Mouse (Mus musculus) spleen, adult 2 months (tissue): Measurements from ENCODE around the gene Ermap.

Source experiments
- CTCF ChIP-seq: fragments of 200-500 bp; IDR thresholded peaks from 2 replicates; pipeline ENCODE4 v1.5.1; 2011; ENCODE audit warnings: mild to moderate bottlenecking, inconsistent platforms; ENCODE audit not compliant: insufficient read depth, insufficient read length, insufficient replicate concordance; ENCODE audit errors: extremely low read depth
- POLR2A ChIP-seq: fragments of 200-500 bp; IDR thresholded peaks from 2 replicates; pipeline ENCODE4 v1.6.1; 2011; ENCODE audit warnings: low read depth, low read length, inconsistent platforms

DNA sequence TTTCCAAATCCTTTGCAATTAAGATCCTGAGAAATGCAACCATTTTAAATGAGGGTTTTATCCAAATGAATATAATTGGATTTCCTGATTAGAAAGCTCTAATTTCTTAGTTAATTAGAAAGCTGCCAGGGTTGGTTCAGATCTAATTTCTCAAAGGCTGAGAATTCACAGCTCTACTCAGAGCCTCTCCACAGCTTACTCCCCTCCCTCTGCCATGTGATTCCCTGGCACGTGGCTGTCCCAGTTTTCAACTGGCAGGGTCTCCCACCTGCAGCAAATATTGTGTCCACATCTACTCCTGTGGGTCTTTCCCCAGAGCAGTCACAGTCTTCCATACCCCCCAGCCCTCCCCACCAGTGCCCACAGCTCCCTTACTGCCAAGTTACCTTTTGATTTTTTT, 6.3 kb downstream of the Ermap start:
- no peak for TF ChIP-seq CTCF
- no peak for TF ChIP-seq POLR2A
